Mouse (Mus musculus): ENCODE data around the gene Cfap221.

- TF ChIP-seq POLR2A (IDR thresholded peaks at IDR 0.05; ENCODE audit: insufficient read depth, low read length) (no peak), CTCF (IDR thresholded peaks at IDR 0.05; ENCODE audit: low read depth, low read length) (no peak), EP300 (IDR thresholded peaks at IDR 0.05; ENCODE audit: insufficient read depth, low read depth, low read length) (no peak)
Observed at GRCm38 (mm10) chr1:119891865-119892264, 105.2 kb downstream of the Cfap221 start.
